Mouse (Mus musculus): ENCODE results near the gene Gm17334. TPM values are rescaled to one million over a fixed set of nuclear protein-coding genes. Genes with fewer than 3 reads are reported as not detected.

Gm17334 gene
- total RNA-seq (2021) = 1 to 10 TPM in 1 of 2 experiments, not detected in 1; 1.1 TPM
- long read RNA-seq, experiment 1 = 0 reads
- long read RNA-seq, experiment 2 = 0 reads

GRCm38 (mm10) chr11:53773087-53773486, at the start of gene Gm17334:
TSS of gene Gm17334 (minus strand) at chr11:53773187.
- no peak for DNase-seq

GRCm38 (mm10) chr11:53821945-53822338, 49.0 kb upstream of the Gm17334 start:
- no peak for DNase-seq

DNA sequence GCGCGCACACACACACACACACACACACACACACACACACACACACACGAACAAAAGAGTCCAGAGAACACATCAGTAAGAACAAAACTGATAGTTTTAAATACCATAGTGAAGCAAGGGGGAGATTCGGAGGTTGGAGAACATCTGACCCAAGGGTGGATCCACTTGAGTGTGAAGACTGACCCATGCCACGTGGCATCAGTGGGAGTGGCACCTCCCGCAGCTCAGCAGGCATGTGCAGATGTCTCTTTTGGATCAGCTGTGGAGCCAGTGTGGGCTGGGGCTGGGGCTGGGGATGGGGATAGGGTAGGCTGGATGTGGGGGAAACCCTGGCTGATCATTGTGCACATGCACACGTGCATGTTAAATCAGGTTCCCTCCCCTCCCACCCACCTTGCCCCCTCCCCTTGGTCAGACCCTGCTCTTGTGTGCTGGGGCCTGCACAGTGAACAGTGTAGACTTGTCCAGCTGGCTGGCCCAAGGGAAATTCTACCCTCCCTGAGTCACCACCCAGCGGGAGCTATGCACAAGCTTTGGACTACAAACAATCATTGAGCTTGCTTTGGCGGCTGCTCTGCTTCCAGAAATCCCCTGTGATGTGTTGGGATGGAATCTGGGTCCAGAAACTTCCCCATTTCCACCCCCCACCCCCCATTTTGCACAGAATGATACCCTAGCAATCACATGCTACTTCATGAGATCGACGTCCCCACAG, 48.4 kb upstream of the Gm17334 start:
- no peak for DNase-seq

DNA sequence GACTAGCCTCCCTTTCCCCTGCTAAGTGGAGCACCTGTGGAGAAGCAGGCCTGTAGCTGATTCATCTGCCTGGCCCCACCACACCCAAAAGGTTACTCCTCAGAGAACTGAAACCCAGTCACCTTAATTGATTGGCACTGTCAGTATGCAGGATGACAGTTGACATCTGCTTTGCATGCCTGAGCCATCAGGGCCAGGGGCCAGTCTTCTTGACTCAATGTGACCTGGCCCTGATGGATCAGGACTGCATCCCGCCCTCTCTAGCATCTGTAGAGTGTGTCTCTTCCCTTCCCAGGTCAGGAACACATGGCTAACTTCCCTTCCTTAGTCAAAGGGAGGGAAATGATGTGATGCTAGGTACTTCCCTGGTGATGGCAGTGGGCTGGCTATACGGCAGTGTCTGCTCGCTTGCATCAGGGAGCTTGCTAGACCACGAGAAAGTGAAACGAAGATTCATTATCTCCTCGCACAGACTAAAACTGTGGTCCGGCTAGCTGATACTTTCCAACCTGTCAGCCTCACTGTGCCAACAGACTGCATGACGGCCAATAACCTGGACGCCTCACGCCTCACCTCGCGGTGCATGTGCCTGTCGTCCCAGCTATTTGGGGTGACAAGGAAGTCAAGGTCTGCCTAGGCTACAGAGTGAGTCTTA, 47.7 kb upstream of the Gm17334 start:
- no peak for DNase-seq

- no peak for DNase-seq
These were observed 46.5 kb upstream of the Gm17334 start for GRCm38 (mm10) chr11:53819511-53819910.

DNA sequence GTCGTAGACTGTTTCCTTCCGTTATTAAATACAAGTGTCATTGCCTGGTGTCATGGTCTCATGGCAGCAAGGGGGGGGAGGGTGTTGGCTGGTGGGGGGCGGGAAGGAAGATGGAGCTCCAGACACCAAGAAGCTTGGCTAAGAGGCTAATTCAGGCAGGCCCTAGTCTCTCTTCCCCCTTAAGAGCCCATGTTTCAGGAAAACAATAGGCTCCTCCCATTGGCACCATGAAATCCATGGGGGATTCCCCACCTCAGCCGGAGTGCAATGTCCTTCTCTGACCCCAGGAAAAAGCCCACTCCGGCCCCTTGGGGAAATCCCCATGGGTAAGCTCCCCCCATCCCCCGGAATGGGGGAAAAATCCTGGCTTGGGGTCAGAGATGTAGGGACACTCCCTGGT, 45.8 kb upstream of the Gm17334 start:
- peak in 1 of 2 experiments; percentile 44 for DNase-seq

GRCm38 (mm10) chr11:53816841-53817375, 43.9 kb upstream of the Gm17334 start:
- no peak for DNase-seq

- DNase-seq = no peak
These were observed 41.8 kb upstream of the Gm17334 start for GRCm38 (mm10) chr11:53814810-53815209.

- DNase-seq = peak; percentile 67 to 75
These were observed 40.2 kb upstream of the Gm17334 start for GRCm38 (mm10) chr11:53813001-53813868.

DNA sequence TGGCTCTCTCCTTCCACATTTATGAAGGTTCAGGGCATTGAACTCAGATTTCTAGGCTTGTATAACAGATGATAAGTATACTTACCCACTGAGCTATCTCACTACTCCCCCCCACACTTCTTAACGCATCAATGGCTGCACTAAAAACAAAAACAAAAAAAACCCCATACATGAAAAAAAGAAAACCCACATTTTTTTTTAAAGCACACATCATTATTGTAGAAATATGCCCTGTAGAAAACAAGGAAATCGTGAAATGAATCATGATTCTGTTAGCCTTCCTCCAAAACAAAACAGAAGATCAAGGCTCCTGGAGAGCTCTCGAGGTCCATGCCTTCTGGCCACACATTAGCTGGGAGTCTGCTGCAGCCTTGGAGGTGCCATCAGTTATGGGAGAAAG, 38.3 kb upstream of the Gm17334 start:
- no peak for DNase-seq

GRCm38 (mm10) chr11:53810749-53811148, 37.8 kb upstream of the Gm17334 start:
- peak in 1 of 2 experiments; percentile 43 for DNase-seq

DNA sequence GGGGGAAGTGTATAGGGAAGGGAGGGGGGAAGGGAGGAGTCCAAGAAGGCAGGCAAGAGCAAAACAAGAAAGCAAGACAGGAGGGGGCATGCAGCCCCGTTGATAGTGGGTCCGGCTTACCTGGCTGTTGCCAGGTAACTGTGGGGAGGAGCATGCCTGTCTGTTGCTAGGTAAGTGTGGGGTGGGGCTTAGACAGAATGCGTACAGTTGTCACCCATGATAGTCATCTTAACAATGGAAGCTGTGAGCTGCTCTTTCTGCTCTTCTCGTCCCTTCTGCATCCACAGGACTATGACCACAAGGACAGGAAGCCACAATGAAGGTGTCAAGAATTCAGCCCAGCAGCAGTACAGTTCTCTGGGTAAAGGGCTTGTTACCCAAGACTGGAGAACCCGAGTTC, 37.2 kb upstream of the Gm17334 start:
- no peak for DNase-seq

GRCm38 (mm10) chr11:53809354-53809753, 36.4 kb upstream of the Gm17334 start:
- no peak for DNase-seq

- DNase-seq = peak; percentile 53 to 75
These were observed 32.8 kb upstream of the Gm17334 start for GRCm38 (mm10) chr11:53805786-53806185.

GRCm38 (mm10) chr11:53804569-53805344, 31.8 kb upstream of the Gm17334 start:
- DNase-seq = no peak

- DNase-seq = no peak
These were observed 30.5 kb upstream of the Gm17334 start for GRCm38 (mm10) chr11:53803494-53803893.

DNA sequence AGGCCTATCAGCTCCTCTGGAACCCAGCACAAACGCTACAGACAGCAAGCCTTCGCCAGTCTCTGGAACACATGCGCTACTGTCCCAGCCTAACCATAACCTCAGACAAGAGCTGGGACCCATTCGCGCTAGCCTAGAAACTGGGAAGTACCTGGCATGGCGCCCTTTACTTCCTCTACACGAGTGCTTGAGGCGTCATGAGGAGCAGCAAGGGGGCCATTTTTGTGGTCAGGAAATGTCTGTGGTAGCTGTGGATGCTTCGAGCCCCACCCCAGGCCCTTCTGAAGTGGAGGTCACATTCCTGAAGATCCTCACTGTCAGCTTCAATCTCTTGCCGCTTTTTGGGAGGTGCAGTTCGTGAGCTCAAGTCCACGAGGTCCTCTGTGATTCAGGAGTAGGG, 30.1 kb upstream of the Gm17334 start:
- DNase-seq = peak in 1 of 2 experiments; percentile 31

GRCm38 (mm10) chr11:53800975-53801374, 28.0 kb upstream of the Gm17334 start:
- no peak for DNase-seq

DNA sequence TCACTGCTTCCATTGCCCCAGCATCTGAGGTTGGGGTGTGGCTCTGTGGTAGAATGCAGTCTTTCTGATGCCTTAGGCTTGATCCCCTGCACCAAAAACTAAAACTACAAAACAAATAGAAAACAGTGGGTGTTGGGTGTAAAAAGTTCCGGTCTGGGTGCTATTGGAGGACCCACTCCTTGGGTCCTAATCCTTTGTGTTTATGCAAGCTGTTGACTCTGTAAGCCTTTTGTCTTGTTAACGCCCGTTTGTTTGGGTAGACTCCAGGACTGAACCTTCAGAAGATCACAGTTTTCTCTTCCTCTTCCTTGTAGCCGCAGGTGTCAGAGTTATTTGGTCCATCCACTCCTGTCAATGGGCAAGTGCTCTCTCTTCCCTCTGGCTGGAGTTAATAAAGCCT, 27.0 kb upstream of the Gm17334 start:
- no peak for DNase-seq

- no peak for DNase-seq
These were observed 25.2 kb upstream of the Gm17334 start for GRCm38 (mm10) chr11:53798041-53798711.

DNA sequence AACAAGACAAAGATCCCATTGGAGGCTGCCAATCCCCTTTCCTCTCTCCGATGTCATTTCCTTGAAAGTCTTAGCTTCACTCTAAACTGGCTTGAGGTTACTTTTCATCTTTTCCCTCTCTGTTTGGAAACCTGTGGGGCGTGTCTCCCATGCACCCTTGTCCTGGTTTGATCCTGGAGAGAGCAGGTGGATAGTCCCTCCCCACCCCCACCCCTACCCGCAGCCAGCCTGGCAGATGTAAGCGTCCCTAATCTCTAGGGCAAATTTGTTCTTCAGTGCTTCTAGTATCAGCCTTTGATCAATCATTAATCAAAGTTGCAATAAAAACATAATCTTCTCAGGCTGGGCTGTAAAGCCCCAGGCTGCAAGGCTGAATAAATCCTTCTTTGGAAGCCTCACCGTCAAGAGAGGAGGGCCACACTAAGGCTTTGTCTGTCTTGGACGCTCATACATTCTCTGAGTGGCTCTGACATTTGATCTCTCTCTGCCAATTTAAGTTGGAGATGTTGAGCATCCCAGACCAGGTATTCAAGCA, 24.5 kb upstream of the Gm17334 start:
- DNase-seq = no peak
